Mouse (Mus musculus) limb, embryonic 14.5 days (tissue): Measurements from ENCODE around the gene Eif4g3. TPM values are rescaled to one million over a fixed set of nuclear protein-coding genes. Genes with fewer than 3 reads are reported as not detected.
"Not testable (repeated sequence)": the region's sequence is repeated elsewhere in the genome, so short reads cannot be mapped to it uniquely, and the experiment has no call there.

Experiments used
- ATAC-seq: fragments of 200-750 bp; cut with Nextera tagmentation; 2 replicates; pipeline ENCODE4 v1.8.0; 2017; ENCODE audit warnings: low read depth, moderate number of reproducible peaks, moderate TSS enrichment; ENCODE audit not compliant: low FRiP score
- DNase-seq: peaks from one replicate; pipeline ENCODE4 v3.0.0-alpha.2; 2015; ENCODE audit warnings: low spot score
- H3K27ac ChIP-seq: fragments of 300-500 bp; sonication (generic); replicated peaks from 2 replicates; pipeline ENCODE4 v1.5.1; 2014; ENCODE audit warnings: low read depth, mild to moderate bottlenecking, low read length, moderate library complexity, mixed read lengths
- H3K27me3 ChIP-seq: fragments of 300-500 bp; sonication (generic); 2 replicates; pipeline ENCODE4 v1.6.1; 2014; ENCODE audit warnings: low read length, mixed read lengths; ENCODE audit not compliant: control insufficient read depth, insufficient read depth
- H3K36me3 ChIP-seq: fragments of 300-500 bp; sonication (generic); 2 replicates; pipeline ENCODE4 v1.6.1; 2014; ENCODE audit warnings: mild to moderate bottlenecking, low read length, moderate library complexity, mixed read lengths; ENCODE audit not compliant: control insufficient read depth, insufficient read depth
- H3K4me1 ChIP-seq: fragments of 300-500 bp; sonication (generic); 2 replicates; pipeline ENCODE4 v1.6.1; 2014; ENCODE audit warnings: antibody characterized with exemption, low read length, mixed read lengths; ENCODE audit not compliant: control insufficient read depth, insufficient read depth
- H3K4me2 ChIP-seq: fragments of 300-500 bp; sonication (generic); replicated peaks from 2 replicates; pipeline ENCODE4 v1.6.1; 2014; ENCODE audit warnings: low read depth, mild to moderate bottlenecking, low read length, moderate library complexity; ENCODE audit not compliant: severe bottlenecking
- H3K4me3 ChIP-seq: fragments of 300-500 bp; sonication (generic); replicated peaks from 2 replicates; pipeline ENCODE4 v1.5.1; 2014; ENCODE audit warnings: low read length
- H3K9ac ChIP-seq: fragments of 300-500 bp; sonication (generic); 2 replicates; pipeline ENCODE4 v1.6.1; 2014; ENCODE audit warnings: mild to moderate bottlenecking, low read depth, low read length, moderate library complexity; ENCODE audit not compliant: severe bottlenecking
- H3K9me3 ChIP-seq: fragments of 300-500 bp; sonication (generic); 2 replicates; pipeline ENCODE4 v1.6.1; 2016; ENCODE audit warnings: low read length; ENCODE audit not compliant: control insufficient read depth
- POLR2A ChIP-seq: fragments of 200-500 bp; IDR thresholded peaks from 2 replicates; pipeline ENCODE4 v1.8.0; 2012; ENCODE audit warnings: inconsistent platforms, mild to moderate bottlenecking, moderate library complexity, borderline replicate concordance; ENCODE audit not compliant: insufficient read depth, insufficient read length; ENCODE audit errors: extremely low read depth
- WGBS: fragments of 180-500 bp; shearing (Covaris S2); extraction: QIAGEN DNeasy Blood & Tissue Kit; methylation state at CpG from one replicate; pipeline ENCODE4 v1.1.7; 2014; 5-methylcytosine and 5-hydroxymethylcytosine counted together
- polyA plus RNA-seq, 2 experiments: library from polyadenylated mRNA; depleted of rRNA in 1 of 2; stranded (reverse) in 1 of 2; unstranded in 1 of 2; fragments of >200 nt; fragmentation: Nextera tagmentation in 1 of 2; extraction: Ambion mirVana in 1 of 2; gene quantifications; 2 replicates each; pipeline versions ENCODE4 v1.2.1 to v1.2.3; 2012 to 2014

The Eif4g3 gene
- polyA plus RNA-seq, 2 experiments: 38.7 to 106 TPM

GRCm38 (mm10) chr4:138051488-138051887 lies 58.7 kb downstream of the Eif4g3 start:
- H3K27me3 ChIP-seq: no peaks in the 10 kb centered on the region
- DNase-seq (no peak), ATAC-seq (no peak)
- no peaks in the 10 kb centered on the region for H3K9me3 ChIP-seq
- H3K4me2 ChIP-seq: no peak overlapping the region
- peaks cover 42% of the 10 kb centered on the region for H3K36me3 ChIP-seq
- H3K9ac ChIP-seq: no peak overlapping the region
- no peaks in the 10 kb centered on the region for H3K4me1 ChIP-seq
- no peak overlapping the region for H3K27ac ChIP-seq
- H3K4me3 ChIP-seq: no peak overlapping the region
- WGBS: 95% methylated on average over 9 of the region's 9 CpGs
- TF ChIP-seq POLR2A: no peak

- H3K9ac ChIP-seq: no peak overlapping the region
- no peak for TF ChIP-seq POLR2A
- H3K27me3 ChIP-seq: no peaks in the 10 kb centered on the region
- DNase-seq (no peak), ATAC-seq (no peak)
- no peak overlapping the region for H3K4me2 ChIP-seq
- no peak overlapping the region for H3K27ac ChIP-seq
- 80% methylated on average over 5 of the region's 5 CpGs for WGBS
- H3K4me3 ChIP-seq: no peak overlapping the region
- H3K4me1 ChIP-seq: no peaks in the 10 kb centered on the region
- H3K36me3 ChIP-seq: peaks cover 37% of the 10 kb centered on the region
- H3K9me3 ChIP-seq: no peaks in the 10 kb centered on the region
These were observed 63.8 kb downstream of the Eif4g3 start for GRCm38 (mm10) chr4:138056658-138057057.

GRCm38 (mm10) chr4:138057196-138057754 lies 64.5 kb downstream of the Eif4g3 start:
- ATAC-seq, H3K4me2 ChIP-seq: not testable (repeated sequence)
- WGBS: 93% methylated on average over 22 of the region's 22 CpGs

GRCm38 (mm10) chr4:138061161-138061560 lies 68.3 kb downstream of the Eif4g3 start:
- H3K4me1 ChIP-seq: no peaks in the 10 kb centered on the region
- no peak overlapping the region for H3K4me3 ChIP-seq
- H3K36me3 ChIP-seq: peaks cover 44% of the 10 kb centered on the region
- H3K27ac ChIP-seq: no peak overlapping the region
- DNase-seq: no peak
- no peak overlapping the region for H3K9ac ChIP-seq
- WGBS: 77% methylated on average over 4 of the region's 4 CpGs
- no peaks in the 10 kb centered on the region for H3K27me3 ChIP-seq
- no peak for TF ChIP-seq POLR2A
- no peak for ATAC-seq
- no peaks in the 10 kb centered on the region for H3K9me3 ChIP-seq
- H3K4me2 ChIP-seq: no peak overlapping the region

More at GRCm38 (mm10) chr4:138057196-138057754, 64.5 kb downstream of the Eif4g3 start:
- peaks cover 38% of the 10 kb centered on the region for H3K36me3 ChIP-seq
- not testable (repeated sequence) for H3K4me1 ChIP-seq, H3K27ac ChIP-seq, H3K9me3 ChIP-seq, H3K4me3 ChIP-seq, H3K9ac ChIP-seq, H3K27me3 ChIP-seq, DNase-seq

GRCm38 (mm10) chr4:138063372-138064265 lies 70.8 kb downstream of the Eif4g3 start:
- no peaks in the 10 kb centered on the region for H3K27me3 ChIP-seq
- no peak overlapping the region for H3K4me2 ChIP-seq
- no peaks in the 10 kb centered on the region for H3K4me1 ChIP-seq
- TF ChIP-seq POLR2A: no peak
- no peak overlapping the region for H3K9ac ChIP-seq
- DNase-seq: no peak
- H3K9me3 ChIP-seq: no peaks in the 10 kb centered on the region
- 63% methylated on average over 7 of the region's 7 CpGs for WGBS
- no peak overlapping the region for H3K4me3 ChIP-seq
- peaks cover 49% of the 10 kb centered on the region for H3K36me3 ChIP-seq
- no peak overlapping the region for H3K27ac ChIP-seq
- ATAC-seq: no peak
